Mouse (Mus musculus) forebrain, embryonic 14.5 days (tissue): Measurements from ENCODE around the gene Fbf1. TPM values are rescaled to one million over a fixed set of nuclear protein-coding genes. Genes with fewer than 3 reads are reported as not detected.

Experiments used
- ATAC-seq: fragments of 200-750 bp; cut with Nextera tagmentation; 2 replicates; pipeline ENCODE4 v1.8.0; 2017; ENCODE audit warnings: mild to moderate bottlenecking, moderate library complexity
- DNase-seq: peaks from one replicate; pipeline ENCODE4 v3.0.0-alpha.2; 2015; ENCODE audit warnings: low spot score
- H3K27ac ChIP-seq: fragments of 300-500 bp; sonication (generic); 2 replicates; pipeline ENCODE4 v1.5.1; 2014; ENCODE audit warnings: low read depth, mild to moderate bottlenecking, control low read depth, low read length, moderate library complexity
- H3K27me3 ChIP-seq: fragments of 300-500 bp; sonication (generic); replicated peaks from 2 replicates; pipeline ENCODE4 v1.6.1; 2014; ENCODE audit warnings: low read length, control low read depth, mixed read lengths; ENCODE audit not compliant: control insufficient read depth, insufficient read depth
- H3K36me3 ChIP-seq: fragments of 300-500 bp; sonication (generic); 2 replicates; pipeline ENCODE4 v1.6.1; 2014; ENCODE audit warnings: low read length, control low read depth; ENCODE audit not compliant: control insufficient read depth, insufficient read depth
- H3K4me1 ChIP-seq: fragments of 300-500 bp; sonication (generic); 2 replicates; pipeline ENCODE4 v1.6.1; 2014; ENCODE audit warnings: antibody characterized with exemption, low read length, control low read depth; ENCODE audit not compliant: control insufficient read depth, insufficient read depth
- H3K4me2 ChIP-seq: fragments of 300-500 bp; sonication (generic); 2 replicates; pipeline ENCODE4 v1.6.1; 2014; ENCODE audit warnings: mild to moderate bottlenecking, control low read depth, low read length
- H3K4me3 ChIP-seq: fragments of 300-500 bp; sonication (generic); 2 replicates; pipeline ENCODE4 v1.5.1; 2014; ENCODE audit warnings: low read depth, low read length, control low read depth
- H3K9ac ChIP-seq: fragments of 300-500 bp; sonication (generic); 2 replicates; pipeline ENCODE4 v1.6.1; 2014; ENCODE audit warnings: mild to moderate bottlenecking, low read length, control low read depth, moderate library complexity
- H3K9me3 ChIP-seq: fragments of 300-500 bp; sonication (generic); replicated peaks from 2 replicates; pipeline ENCODE4 v1.6.1; 2016; ENCODE audit warnings: low read length, control low read depth, mixed read lengths; ENCODE audit not compliant: control insufficient read depth
- WGBS: fragments of 180-500 bp; shearing (Covaris S2); extraction: QIAGEN DNeasy Blood & Tissue Kit; methylation state at CpG from one replicate; pipeline ENCODE4 v1.1.7; 2014; 5-methylcytosine and 5-hydroxymethylcytosine counted together
- polyA plus RNA-seq: library from polyadenylated mRNA; unstranded; fragments of >200 nt; fragmentation: Nextera tagmentation; extraction: Ambion mirVana; gene quantifications from 2 replicates; pipeline ENCODE4 v1.2.1, GENCODE M21; 2014

Fbf1 gene
- polyA plus RNA-seq, 1 experiment from 2014 or later = 25.9 TPM

GRCm38 (mm10) chr11:116108464-116109137 lies 59.4 kb downstream of the Fbf1 start:
- peaks cover 60% of the 10 kb centered on the region for H3K27me3 ChIP-seq
- no peak overlapping the region for H3K4me3 ChIP-seq

GRCm38 (mm10) chr11:116107777-116108285 lies 60.1 kb downstream of the Fbf1 start:
- H3K9ac ChIP-seq = no peak overlapping the region
- no peak overlapping the region for H3K4me2 ChIP-seq
- H3K4me3 ChIP-seq = 0 out of 2 replicates have a peak overlapping the region, but pooled peaks have one; percentile 4

More at GRCm38 (mm10) chr11:116108464-116109137, 59.4 kb downstream of the Fbf1 start:
- no peak overlapping the region for H3K27ac ChIP-seq
- H3K9ac ChIP-seq = no peak overlapping the region
- peak overlapping the region; percentile 40 for H3K4me2 ChIP-seq
- H3K4me1 ChIP-seq = peaks cover 8% of the 10 kb centered on the region
- ATAC-seq (no peak), DNase-seq (no peak)
- H3K9me3 ChIP-seq = no peaks in the 10 kb centered on the region
- WGBS = 3% methylated on average over 23 of the region's 23 CpGs
- H3K36me3 ChIP-seq = no peaks in the 10 kb centered on the region

DNA sequence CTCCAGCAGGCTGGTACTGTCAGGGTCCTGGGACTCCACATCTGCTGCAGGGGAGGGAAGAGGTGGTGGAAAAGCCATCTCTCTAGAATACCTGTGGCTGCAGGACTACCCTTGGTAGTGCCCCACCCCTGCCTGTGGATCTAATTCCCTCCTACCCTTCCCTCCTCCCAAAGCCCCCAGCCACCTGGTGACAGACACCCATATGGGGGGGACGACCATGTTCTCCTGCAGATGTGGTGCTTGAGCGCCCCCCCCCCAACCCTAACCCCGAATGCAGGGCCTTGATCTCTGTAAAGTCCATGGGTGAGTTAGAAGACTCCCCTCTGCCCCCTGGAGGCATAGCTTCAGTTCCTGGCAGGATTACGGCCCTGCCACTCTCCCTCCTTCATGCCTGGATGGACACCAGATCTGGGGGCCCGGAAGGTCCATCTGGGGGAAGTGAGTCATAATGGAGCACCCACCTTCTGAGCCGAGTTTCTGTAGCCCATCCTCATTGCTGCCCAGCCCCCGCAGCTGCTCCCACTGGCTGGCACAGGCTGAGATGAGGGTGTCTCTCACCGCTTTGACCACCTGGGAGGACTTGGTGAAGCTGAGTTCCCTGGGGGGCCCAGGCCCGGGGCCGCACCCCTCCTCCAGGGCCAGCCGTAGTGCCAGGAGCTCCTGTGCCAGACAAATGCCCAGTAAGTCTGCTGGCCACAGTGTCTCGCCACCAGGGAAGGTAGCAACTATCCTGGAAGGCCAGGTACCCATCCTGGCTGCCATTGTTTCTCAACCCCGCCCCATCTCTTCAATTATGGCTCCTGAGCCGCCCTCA lies 60.8 kb downstream of the Fbf1 start:
- Histone ChIP-seq H3K9me3 (no peaks in the 10 kb centered on the region), H3K4me1 (peaks cover 12% of the 10 kb centered on the region), H3K4me2 (no peak overlapping the region), H3K27me3 (peaks cover 60% of the 10 kb centered on the region), H3K9ac (no peak overlapping the region), H3K27ac (no peak overlapping the region), H3K4me3 (0 out of 2 replicates have a peak overlapping the region, but pooled peaks have one; percentile 4), H3K36me3 (no peaks in the 10 kb centered on the region)
- no peak for DNase-seq
- WGBS = 17% methylated on average over 14 of the region's 14 CpGs
- no peak for ATAC-seq

More at GRCm38 (mm10) chr11:116107777-116108285, 60.1 kb downstream of the Fbf1 start:
- Histone ChIP-seq H3K36me3 (no peaks in the 10 kb centered on the region), H3K27ac (no peak overlapping the region), H3K9me3 (no peaks in the 10 kb centered on the region), H3K4me1 (peaks cover 12% of the 10 kb centered on the region), H3K27me3 (peaks cover 60% of the 10 kb centered on the region)
- no peak for DNase-seq
- no peak for ATAC-seq
- WGBS = 9% methylated on average over 19 of the region's 19 CpGs

GRCm38 (mm10) chr11:116106154-116106962 lies 61.6 kb downstream of the Fbf1 start:
- DNase-seq (no peak), ATAC-seq (no peak)
- no peak overlapping the region for H3K4me2 ChIP-seq

GRCm38 (mm10) chr11:116105065-116105464 lies 62.9 kb downstream of the Fbf1 start:
- no peak for ATAC-seq
- Histone ChIP-seq H3K4me2 (no peak overlapping the region), H3K9ac (no peak overlapping the region), H3K27ac (no peak overlapping the region), H3K4me1 (peaks cover 12% of the 10 kb centered on the region), H3K4me3 (no peak overlapping the region), H3K27me3 (peaks cover 42% of the 10 kb centered on the region), H3K36me3 (no peaks in the 10 kb centered on the region), H3K9me3 (no peaks in the 10 kb centered on the region)
- DNase-seq = no peak
- WGBS = 95% methylated on average over 2 of the region's 2 CpGs

More at GRCm38 (mm10) chr11:116106154-116106962, 61.6 kb downstream of the Fbf1 start:
- H3K4me1 ChIP-seq = peaks cover 12% of the 10 kb centered on the region
- H3K4me3 ChIP-seq = no peak overlapping the region
- no peaks in the 10 kb centered on the region for H3K9me3 ChIP-seq
- H3K9ac ChIP-seq = no peak overlapping the region
- WGBS = 31% methylated on average over 32 of the region's 32 CpGs
- peaks cover 54% of the 10 kb centered on the region for H3K27me3 ChIP-seq
- no peak overlapping the region for H3K27ac ChIP-seq
- H3K36me3 ChIP-seq = no peaks in the 10 kb centered on the region

DNA sequence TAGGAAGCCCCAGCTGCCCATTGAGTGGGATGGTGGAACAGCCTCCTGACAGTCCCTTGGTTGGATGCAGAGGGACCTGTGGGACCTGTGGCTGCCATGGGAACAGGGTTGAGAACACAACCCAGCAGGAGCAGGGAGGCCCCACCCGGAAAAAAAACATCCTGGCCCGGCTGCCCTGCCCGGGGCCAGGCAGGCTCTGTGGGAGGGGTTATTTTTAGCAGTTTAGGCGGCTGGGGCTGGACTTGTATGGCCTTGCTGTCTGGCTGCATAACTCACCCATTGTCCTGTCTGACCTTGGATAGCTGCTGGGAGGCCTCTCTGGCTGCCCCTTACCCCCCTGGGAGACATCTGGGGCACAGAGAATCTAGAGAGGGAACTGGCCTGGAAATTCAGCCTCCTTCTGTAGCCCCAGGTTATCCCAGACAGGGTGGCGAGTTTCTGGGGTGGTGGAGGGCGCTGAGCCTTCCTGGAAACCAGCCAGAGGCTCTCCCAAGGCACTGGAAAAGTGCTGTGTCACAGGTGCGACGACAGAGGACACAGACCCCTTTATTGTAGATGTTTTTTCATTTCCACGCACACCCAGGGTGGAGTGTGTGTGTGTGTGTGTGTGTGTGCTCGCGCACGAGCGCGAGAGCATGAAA lies 63.8 kb downstream of the Fbf1 start:
- 43% methylated on average over 14 of the region's 14 CpGs for WGBS
- H3K4me2 ChIP-seq = no peak overlapping the region
- no peak overlapping the region for H3K4me3 ChIP-seq
- H3K4me1 ChIP-seq = peaks cover 10% of the 10 kb centered on the region; the same call in 1 of the 2 replicates
- no peaks in the 10 kb centered on the region for H3K36me3 ChIP-seq
- no peak for DNase-seq
- H3K9ac ChIP-seq = no peak overlapping the region
- no peak overlapping the region; the same call in 1 of the 2 replicates for H3K27ac ChIP-seq
- H3K9me3 ChIP-seq = no peaks in the 10 kb centered on the region
- no peak for ATAC-seq
- peaks cover 33% of the 10 kb centered on the region for H3K27me3 ChIP-seq

GRCm38 (mm10) chr11:116103572-116103971 lies 64.4 kb downstream of the Fbf1 start:
- Histone ChIP-seq H3K27me3 (peaks cover 28% of the 10 kb centered on the region), H3K27ac (no peak overlapping the region), H3K4me2 (no peak overlapping the region), H3K36me3 (no peaks in the 10 kb centered on the region), H3K9ac (no peak overlapping the region), H3K4me3 (no peak overlapping the region), H3K4me1 (peaks cover 10% of the 10 kb centered on the region; the same call in 1 of the 2 replicates), H3K9me3 (no peaks in the 10 kb centered on the region)
- 81% methylated on average over 12 of the region's 12 CpGs for WGBS
- ATAC-seq = no peak
- no peak for DNase-seq

DNA sequence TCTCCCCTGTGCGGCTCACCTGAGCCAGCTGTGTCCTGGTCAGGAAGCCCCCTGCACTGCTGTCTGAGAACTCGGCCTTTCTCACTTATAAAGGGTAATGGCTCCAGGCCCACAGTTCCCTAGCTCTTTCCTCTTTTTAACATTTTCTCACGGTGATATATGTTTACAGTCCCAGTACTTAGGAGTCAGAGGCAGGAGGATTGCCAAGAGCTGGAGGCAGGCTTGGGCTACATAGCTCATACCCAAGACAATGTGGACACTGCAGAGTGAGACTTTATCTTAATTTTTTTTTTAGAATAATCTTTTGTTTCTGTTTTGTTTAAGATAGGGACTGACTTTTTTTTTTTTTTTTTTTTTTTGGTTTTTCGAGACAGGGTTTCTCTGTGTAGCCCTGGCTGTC lies 65.5 kb downstream of the Fbf1 start:
- no peaks in the 10 kb centered on the region for H3K36me3 ChIP-seq
- H3K4me2 ChIP-seq = peak overlapping the region; percentile 23; the same call in 1 of the 2 replicates
- DNase-seq (peak; percentile 56), ATAC-seq (peak; percentile 18; the same call in 1 of the 2 replicates)
- H3K4me3 ChIP-seq = no peak overlapping the region
- H3K4me1 ChIP-seq = peaks cover 10% of the 10 kb centered on the region; the same call in 1 of the 2 replicates
- H3K27me3 ChIP-seq = peaks cover 16% of the 10 kb centered on the region
- H3K9ac ChIP-seq = no peak overlapping the region; the same call in 1 of the 2 replicates
- no peaks in the 10 kb centered on the region for H3K9me3 ChIP-seq
- H3K27ac ChIP-seq = peak overlapping the region; percentile 45
- 42% methylated on average over 3 of the region's 4 CpGs for WGBS
